Mouse (Mus musculus) kidney, postnatal 4 days (tissue): ENCODE results near the gene Chadl.
"Not testable (repeated sequence)": the region's sequence is repeated elsewhere in the genome, so short reads cannot be mapped to it uniquely, and the experiment has no call there.

Source experiments
- DNase-seq, 2 experiments: peaks; one replicate each; pipeline ENCODE4 v3.0.0; 2021; ENCODE audit warnings: mixed read lengths in 2 of 2

The Chadl gene

DNA sequence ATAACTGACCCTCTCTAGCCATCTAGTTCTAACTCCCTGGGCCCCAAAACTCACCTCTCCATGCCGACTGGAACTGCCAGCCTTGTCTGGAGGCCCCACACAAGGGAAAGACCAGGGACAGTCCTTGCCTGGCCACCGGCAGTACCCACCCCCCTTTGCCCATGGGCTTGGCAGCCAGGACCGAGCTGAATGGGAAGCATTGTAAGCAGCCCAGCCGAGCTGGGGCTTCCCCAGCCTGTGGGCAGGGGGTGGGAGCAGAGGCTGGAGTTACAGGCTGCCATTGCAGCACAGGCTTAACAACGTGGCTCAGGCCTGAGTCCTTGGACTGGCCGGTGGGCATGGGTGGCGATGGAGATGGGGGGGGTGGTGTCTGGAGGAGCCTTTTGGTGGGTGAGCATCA lies at the start of gene Chadl:
Chadl (minus strand) TSS at position 113 of the 400 bp plus-strand sequence.
- DNase-seq, result no peak

DNA sequence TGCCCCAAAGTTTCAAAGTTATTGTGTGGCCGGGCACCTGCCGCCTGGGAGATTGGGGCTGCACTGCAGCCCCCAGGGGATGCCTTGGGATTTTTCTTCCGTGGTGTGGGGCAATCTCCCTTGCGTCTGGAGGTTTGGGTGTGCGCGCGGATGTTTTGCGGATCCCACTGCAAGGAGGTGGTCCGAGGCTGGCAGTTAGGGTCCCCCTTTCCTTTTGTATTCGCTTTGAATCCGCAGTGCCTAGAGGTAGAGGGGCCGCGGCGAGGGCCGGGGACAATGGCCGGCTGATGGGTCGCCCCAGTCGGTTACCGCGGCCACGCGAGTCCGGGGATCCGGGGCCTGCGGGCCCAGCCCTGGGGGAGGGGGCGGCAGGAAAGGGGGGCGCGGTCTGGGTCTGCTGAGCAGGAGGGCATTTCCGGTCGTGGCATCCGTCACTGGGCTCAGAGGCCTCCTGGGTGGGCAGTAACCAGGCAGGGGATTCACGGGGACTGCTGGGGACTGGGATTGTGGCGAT lies 48.6 kb upstream of the Chadl start:
- peak; percentile 83 to 89 for DNase-seq

DNA sequence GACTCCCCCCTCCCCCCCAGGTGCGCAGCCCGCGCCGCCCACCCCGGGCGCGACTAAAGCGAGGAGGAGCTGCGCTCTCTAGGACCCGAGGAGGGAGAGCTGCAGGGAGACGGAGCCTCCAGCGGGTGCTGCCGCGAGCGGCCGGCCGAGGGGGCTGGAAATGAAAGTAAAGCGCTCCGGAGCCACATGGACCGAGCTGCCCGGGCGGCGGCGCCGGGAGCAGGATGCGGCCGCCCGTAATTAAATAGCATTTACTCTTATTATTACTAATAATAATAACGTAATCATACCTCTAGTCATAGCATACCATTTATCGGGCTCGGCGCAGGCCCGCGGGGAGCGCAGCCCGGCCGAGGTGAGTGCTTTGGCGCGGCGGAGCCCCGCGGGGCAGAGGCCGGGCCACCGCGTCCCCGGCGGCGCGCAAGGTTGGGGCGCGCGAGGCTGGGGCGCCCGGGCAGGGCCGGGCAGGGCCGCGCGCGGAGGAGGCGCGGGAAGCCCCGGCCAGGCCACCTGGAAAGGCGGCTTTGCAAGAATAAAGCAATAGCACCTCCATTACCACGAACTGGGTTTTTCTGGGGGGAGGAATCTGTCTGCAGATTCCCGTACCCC lies 48.0 kb upstream of the Chadl start, which contains the start of the genes Zc3h7b and Rangap1:
Zc3h7b (plus strand) TSS at position 66 of the 609 bp plus-strand sequence.
Rangap1 (minus strand) TSS at position 539 of the 609 bp plus-strand sequence.
- DNase-seq, result peak; percentile 84 to 90

DNA sequence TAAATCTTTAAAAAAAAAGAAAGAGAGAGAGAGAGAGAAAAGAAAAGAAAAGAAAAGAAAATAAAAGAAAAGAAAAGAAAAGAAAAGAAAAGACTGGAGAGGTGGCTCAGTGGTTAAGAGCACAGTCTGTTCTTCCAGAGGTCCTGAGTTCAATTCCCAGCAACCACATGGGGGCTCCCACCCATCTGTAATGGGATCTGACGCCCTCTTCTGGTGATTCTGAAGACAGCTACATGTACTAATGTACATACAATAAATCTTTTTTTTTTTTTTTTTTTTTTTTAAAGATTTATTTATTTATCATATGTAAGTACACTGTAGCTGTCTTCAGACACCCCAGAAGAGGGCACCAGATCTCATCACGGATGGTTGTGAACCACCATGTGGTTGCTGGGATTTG lies 45.3 kb upstream of the Chadl start:
- DNase-seq, result not testable (repeated sequence)

DNA sequence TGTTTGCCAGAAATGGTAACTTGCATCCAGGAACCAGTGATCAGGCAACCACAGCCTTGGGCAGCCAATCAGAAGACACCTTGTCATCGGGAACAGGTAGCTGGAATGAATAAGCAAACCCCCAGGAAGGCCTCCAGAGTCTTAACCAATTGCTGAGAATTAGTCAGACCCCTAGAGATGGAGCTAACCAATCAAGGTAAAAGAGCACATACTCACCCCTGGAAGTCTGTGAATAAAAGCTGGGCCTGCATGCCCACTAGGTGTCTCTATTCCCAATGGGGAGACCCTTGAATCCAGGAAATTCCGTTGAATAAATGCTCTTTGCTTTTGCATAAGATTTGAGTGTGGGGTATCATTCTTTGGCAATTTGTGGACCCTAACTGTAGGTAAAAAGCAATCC lies 42.8 kb upstream of the Chadl start:
- DNase-seq, result peak; percentile 38 to 54

DNA sequence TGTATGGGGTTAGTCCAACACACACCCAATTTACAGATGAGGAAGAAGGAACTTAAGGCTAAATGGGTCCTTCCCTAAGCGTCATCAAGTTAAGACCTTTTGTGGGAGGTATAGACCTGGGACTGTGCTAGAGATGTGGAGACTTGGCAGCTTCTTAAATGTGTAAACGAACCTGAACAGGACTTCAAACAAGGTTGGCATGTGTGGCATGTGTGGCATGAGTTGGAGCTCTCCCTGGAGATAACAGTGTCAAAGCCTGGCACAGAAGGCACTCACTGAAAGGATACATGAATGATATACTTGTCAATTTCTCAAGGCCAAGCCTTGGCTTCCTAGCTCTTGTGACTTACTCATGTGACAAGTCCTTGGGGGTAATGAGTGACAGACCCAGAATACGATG lies 42.2 kb upstream of the Chadl start:
- no peak for DNase-seq

DNA sequence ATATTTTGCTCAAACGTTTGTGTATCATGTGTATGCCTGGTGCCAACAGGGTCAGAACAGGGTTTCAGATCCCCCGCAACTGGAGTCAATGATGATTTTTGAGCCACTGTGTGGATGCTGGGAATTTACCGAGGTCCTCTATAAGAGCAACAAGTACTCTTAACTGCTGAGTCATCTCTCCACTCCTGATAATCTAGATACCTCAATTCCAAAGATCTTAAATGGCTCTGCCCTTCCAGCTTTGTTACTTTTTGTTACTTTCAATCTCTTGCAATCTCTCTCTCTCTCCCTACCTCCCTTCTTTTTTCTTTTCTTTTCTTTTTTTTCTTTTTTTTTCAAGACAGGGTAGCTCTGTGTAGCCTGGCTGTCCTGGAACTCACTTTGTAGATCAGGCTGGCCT lies 38.0 kb upstream of the Chadl start:
- DNase-seq, result no peak

DNA sequence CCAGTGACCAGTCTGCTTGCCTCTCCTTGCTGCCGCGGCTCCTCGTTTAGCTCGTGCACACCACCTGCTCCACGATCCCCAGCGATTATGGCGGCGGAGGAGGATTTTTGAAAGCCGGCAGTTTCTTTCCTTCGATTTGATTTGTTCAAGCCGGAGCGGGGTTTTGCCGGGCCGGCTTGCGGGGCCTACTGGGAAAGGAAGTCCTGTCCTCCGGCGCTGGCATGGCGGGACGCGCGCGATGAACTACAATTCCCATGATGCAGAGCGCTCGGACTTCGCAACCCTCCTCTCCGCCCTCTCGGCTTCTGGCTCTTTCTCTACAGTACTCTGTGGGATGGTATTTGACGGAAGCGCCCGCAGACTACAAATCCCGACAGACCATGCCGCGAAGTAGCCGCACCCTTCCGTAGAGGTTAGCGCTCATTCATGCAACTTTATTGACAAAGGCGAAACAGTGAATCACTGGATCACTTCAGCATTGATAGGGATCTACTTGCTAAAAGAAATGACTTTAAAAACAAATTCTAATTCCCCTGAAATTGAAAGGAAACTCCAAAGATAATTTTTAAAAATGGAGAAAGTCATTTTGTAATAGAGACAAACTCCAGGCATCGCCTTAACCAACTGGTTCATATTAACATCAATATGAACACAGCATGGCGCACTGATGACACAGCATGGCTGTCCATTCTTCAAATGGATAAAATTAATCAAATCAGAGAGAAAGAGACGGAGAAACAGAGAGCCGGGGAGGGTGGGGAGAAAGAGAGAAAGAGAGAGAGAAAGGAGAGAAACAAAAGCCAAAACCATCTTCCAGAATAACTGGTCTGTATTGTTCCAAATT lies 32.9 kb upstream of the Chadl start:
- peak; percentile 97 to 98 for DNase-seq

DNA sequence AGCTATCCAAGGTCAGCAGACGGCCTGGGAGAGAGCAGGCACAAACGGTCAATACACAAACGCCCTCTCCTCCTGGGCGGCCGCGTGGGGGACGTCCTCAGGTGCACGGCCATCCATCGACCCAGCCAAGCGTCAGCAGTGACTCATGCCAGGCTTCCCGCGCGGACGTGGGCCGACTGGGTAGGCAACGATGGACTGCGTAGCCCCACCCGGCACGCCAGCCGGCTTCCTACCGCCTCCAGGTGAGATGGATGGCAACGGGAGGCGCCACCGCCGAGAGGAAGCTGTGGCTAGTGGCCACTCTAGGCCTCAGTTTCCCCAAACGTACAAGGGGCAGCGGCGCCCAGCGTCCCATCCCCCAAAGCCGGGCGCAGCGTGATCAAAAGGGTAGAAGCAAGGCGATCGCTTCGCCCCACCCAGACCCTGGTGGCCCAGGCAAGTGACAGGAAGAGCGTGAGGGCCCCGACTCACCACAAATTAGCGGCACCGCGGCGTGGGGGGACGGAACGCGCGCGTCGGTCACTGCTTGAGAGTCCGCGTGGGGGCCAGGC lies 32.2 kb upstream of the Chadl start:
- DNase-seq, result peak; percentile 39 to 57

DNA sequence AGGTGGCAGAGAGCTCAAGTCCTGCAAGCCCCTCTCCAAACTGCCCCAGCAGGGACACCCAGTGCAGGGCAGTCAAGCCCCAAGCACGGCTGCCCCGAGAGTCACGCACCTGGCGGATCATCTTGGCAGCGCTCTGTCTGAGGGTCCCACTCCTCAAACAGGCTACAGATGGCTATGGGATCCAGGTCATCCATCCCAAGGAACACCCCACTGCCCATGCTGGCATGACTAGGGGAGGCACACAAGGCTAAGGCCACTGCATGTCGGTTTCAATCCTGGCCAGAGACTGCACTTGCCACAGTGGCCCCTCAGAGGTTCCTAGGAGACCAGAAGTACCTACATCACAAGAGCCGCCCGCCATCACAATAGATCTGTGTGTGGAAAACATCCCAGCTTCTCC lies 28.9 kb upstream of the Chadl start:
- DNase-seq, result no peak

DNA sequence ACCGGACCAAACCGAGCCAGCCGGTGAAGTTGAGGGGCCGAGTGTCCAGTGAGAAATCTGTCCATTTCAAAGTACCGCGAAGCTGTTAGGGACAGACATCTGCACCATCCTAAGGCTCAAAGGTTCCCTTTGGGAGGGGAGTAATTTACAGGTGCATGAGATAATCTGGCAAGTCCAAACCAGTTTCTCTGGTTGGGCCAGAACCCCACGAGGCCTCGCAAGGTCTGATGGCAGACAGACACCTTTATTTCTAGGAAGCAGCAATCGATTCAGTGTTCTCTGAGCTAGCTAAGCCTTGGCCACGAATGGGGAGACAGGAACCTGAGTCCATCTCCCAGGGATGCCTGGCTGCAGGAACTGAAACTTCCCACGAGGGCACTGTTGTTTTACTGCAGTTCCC lies 26.6 kb upstream of the Chadl start:
- DNase-seq, result no peak

DNA sequence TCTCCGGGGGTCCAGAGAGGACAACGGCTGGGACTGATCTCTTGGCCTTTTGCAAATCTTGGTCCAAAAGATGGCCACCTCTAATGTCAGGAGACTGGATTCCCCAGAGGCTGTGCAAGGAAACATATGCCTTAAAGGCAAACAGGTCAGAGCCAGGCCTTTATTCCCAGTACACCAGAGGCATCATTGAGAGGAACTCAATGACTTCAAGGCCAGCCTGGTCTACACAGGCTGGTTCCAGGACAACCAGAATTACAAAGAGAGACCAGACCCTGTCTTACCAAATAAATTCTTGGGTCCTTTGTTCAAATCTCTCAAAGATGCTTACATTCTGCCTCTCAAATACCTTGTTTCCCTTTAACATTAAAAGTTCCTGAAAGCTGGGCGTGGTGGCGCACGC lies 25.3 kb upstream of the Chadl start:
- DNase-seq, result no peak

DNA sequence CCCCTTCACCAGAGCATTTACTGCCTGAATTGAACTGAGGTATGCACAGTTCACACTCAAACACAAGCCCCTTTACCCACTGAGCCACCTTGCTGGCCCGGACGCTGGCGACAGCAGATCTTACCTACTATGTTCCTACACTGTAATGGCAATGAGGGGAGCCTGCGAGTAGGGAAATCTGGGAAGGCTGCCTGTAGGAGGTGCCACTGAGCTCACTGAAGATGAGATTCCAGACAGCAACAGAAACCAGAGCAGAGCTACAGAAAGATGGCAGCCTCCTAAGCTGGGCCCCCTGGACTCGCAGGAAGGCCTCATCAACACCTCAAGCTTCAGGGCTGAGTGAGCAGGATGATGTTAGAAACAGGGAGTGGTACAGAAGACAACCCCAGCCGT lies 22.0 kb upstream of the Chadl start:
- no peak for DNase-seq

DNA sequence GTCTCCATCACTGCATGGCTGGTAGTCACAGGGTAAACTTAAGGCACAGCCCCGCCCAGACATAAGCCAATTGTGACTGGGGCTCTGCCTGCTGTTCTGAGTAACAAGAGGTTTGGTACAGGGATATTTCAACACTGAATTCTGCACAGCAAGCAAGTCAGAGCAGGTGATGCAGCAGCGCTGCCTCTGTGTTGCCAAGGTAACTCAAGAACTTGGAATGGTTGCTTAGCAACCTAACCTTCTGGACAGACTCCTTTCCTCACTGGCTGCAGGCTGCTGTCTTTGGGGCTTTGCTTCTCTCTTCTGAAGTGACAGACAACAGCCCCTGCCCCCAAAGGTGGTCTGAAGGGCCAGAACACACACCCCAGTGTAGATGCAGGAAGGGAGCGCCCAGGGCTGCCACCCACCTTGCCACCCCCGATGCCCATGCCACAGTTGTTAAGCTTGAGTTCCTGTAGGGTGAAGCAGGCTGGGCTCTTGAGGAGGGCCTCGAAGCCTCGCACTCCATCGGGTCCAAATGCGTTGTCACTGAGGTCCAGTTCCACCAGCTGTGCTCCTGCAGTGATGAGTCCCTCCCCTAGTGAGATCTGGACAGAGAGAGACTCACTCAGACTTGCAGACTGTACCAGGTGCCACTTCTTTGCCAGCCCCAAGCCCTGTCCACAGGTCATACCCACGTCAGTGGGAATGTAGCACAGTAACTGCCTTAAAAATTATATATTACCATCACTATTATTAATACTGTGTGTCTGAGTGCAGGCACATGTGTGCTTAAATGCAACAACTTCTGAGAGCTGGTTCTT lies 21.4 kb upstream of the Chadl start:
- no peak for DNase-seq

DNA sequence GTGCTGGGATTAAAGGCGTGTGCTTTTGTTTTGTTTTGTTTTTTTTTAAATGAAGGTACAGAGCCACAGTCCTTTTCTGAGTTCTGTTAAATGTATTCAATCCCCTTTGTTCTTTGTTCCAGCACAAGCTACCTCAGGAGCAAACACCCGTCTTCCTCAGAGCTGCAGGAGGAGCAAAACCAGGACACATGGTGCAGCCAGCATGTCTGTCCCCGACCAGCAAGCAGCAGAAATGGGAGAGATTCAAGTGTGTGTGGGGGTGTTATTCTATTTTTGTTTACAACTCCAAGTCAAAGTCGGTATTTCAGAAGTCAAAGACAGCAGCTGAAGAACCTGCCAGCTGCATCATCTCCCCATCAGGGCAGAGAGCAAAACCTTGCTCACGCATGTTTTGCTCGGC lies 16.7 kb upstream of the Chadl start:
- DNase-seq, result no peak

DNA sequence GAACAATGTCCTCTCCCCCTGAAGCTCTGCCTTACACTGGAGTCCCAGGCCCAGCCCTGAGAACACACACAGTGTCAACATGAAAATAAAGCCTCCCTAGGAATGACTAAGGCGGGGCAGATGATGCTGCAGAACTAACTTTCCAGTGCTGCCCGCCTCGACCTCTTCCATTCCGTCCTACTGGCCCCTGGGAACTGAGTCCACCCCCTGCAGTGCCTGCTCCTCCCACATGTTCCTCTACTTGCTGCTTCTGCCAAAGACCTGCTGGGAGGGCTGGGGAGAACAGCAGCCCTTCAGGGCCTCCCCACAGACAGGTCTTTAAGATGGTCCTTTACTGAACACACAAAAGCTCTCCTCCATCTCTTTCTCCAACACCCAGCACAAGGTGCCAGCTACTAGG lies 13.7 kb upstream of the Chadl start:
- no peak for DNase-seq

DNA sequence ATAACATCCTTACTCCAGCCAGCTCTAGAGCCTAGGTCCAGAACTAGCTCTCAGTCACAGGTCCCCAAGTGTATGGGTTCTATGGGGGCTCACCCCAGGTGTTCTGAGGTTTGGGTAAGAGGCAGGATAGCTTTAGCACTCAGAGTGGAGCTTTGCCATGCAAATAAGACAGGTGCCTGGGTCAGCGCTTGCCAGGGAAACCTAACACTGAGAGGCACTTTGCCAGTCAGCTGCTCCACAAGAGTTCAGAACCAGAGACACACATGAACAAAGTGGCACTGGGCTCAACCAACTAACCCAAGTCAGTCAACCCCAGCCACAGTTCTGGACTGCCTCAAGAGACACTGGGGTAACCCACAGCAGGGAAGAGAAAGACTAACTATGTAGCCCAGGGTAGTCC lies 12.6 kb upstream of the Chadl start:
- DNase-seq, result no peak

DNA sequence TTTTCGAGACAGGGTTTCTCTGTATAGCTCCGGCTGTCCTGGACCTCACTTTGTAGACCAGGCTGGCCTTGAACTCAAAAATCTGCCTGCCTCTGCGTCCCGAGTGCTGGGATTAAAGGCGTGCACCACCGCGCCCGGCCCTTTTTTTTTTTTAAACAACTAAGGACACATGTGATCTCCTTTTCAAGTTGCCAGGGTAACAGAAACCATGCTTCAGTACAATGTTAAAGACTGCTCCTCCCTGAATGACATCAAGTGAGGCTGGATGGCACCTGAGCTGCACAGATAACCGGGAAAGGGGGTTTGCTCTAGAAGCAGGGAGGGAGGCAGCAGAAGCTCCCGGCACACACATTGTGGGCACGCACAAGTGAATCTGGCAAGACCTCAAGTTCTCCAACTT lies 11.9 kb upstream of the Chadl start:
- DNase-seq, result no peak

DNA sequence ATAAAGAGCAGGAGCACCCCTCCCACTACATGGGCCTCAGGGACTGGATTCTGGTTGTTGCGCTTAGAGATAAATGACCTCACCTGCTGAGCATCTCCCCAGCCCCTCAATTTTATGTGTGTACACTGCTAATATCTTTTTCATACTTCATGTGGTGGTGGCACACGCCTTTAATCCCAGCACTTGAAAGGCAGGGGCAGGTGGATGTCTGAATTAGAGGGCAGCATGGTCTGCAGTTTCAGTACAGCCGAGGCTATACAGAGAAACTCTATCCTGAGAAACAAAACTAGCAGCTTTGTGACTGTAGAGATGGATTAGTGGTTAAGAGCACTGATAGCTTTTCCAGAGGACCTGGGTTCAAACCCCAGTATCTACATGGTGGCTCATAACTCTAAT lies 6.0 kb upstream of the Chadl start:
- no peak for DNase-seq

DNA sequence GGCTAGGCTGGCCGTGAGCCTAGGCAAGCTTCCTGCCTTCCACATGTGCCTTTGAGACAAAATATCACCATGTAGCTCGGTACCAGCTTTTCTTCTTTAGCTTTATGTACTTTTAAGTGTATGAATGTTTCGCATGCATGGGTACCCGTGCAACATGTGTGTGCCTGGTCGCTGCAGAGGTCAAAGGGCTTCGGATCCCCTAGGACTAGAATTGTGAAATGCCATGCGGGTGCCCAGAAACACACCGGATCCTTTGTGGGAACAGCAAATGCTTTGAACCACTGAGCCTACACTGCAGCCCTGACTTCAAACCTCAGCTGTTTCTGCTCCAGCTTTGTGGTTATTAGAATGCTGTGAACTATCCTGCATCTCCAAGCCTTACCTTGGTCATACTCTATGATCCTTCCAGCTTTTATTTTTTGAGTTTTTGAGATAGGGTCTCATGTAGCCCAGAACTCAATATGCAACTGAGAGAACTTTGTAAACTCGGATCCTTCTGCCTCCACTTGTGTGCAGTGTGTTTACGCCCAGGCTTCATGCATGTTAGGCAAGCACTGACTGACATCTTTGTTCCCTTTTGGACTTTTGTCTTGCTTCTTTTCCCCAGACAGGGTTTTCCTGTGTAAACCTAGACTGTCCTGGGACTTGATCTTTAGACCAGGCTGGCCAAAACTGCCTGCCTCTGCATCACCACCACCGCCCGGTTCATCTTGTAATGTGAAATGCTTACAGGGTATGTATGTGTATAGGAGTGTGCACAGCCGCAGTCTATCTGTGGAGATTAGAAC lies 5.4 kb upstream of the Chadl start:
- DNase-seq, result no peak

DNA sequence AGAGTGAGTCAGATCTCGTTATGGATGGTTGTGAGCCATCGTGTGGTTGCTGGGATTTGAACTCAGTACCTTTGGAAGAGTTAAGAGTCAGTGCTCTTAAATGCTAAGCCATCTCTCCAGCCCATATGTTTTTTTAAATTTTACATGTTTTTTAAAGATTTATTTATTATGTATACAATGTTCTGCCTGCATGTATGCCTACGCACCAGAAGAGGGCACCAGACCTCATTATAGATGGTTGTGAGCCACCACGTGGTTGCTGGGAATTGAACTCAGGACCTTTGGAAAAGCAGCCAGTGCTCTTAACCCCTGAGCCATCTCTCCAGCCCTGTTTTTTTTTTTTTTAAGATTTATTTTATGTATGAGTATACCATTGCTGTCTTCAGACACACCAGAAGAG lies 4.3 kb upstream of the Chadl start:
- DNase-seq, result not testable (repeated sequence)

DNA sequence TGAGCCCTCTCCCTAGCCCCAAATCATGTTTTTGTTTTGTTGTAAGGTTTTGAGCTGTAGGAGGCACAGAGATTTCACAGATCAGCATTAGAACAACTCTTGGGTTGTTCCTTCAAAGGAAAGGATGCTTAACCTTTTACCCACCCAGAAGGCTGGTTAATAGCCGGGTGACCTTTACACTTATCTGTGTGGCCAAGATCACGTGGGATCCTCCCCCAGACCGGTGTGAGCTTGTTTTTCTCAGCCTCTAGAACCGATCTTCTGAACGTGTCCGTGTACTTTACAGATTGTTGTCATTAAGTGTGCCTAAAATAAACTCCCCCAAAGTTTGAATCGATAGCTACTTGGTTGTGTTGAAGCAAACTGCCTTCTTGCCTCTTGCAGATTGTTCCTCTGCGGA lies 3.5 kb upstream of the Chadl start:
- peak; percentile 25 to 60 for DNase-seq
